Mouse (Mus musculus) kidney, adult 10 weeks (tissue): Measurements from ENCODE around the gene Ankle1. TPM values are rescaled to one million over a fixed set of nuclear protein-coding genes. Genes with fewer than 3 reads are reported as not detected.

Experiments
- polyA plus RNA-seq: library from polyadenylated mRNA; stranded (reverse); fragments of 350-450 nt; fragmentation: Illumina TruSeq; extraction: RNeasy Lipid Tissue Mini Kit (QIAGEN cat#74804); gene quantifications from one replicate; pipeline ENCODE4 v1.2.3, GENCODE M21; 2014; ENCODE audit warnings: low read depth, low replicate concordance

Ankle1 gene
- not detected for polyA plus RNA-seq

DNA sequence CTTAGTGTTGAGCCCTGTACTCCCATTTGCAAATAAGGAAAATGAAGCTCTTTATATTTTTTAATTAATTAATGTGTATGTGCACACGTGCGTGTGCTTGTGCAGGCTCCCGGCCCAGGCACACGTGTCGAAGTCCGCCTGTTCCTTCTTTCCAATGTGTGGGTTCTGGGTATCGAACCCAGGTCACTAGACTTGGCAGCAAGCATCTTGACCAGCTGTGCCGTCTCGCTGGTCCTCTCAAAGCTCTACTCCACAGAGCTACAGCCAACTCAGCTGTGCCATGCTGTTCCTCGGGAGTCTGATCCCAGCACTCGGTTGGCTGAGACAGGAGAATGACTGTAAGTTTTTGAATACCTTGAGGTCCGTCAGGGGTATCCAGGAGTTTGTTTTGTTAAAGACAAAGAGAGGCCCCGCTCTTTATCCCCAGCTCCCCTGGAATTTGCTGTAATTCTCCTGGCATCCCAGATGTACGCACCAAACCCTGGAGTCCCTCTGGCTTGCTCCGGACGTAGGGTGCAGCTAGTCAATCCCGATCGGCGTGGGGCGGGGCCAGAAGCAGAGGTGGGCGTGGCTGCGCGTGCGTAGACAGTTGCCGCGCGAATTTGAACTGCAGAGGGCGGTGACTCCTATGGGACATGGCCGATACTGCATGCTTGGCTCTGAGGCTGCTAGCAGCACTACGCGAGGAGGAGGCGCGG, at the start of gene Ankle1:
Gene Ankle1, plus strand, starts transcription at position 610 of the 698 bp plus-strand sequence.

GRCm38 (mm10) chr8:71366771-71367528, 38.9 kb upstream of the Ankle1 start, which contains the start of gene Use1:
TSS of gene Use1 (plus strand) at chr8:71366848.

GRCm38 (mm10) chr8:71371236-71371848, 34.5 kb upstream of the Ankle1 start, which contains the start of gene Ocel1:
TSS of gene Ocel1 (plus strand) at chr8:71371298.

GRCm38 (mm10) chr8:71381421-71381970, 24.3 kb upstream of the Ankle1 start, which contains the start of gene Nr2f6:
TSS of gene Nr2f6 (minus strand) at chr8:71381960.

DNA sequence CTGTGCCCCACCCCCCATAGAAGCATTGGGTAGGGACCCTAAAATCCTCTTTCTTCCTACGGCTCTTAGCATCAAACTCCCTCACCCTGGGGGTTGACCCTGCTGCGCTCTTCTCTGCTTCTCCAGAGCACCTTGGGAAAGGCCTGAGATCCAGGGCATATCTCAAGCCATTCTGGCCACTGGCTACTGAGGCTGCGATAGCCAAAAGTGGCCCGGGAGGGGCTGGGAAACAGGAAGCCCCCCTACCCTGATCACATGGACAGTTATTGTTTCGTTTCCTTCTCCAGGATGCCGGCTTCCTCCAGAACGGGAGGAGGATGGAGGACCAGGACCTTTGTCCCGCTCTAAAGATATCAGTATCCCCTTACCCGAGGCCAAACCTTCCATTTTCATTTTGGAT, 10.2 kb upstream of the Ankle1 start, which contains the start of gene Ushbp1:
Gene Ushbp1, minus strand, starts transcription at position 174 of the 400 bp plus-strand sequence.

DNA sequence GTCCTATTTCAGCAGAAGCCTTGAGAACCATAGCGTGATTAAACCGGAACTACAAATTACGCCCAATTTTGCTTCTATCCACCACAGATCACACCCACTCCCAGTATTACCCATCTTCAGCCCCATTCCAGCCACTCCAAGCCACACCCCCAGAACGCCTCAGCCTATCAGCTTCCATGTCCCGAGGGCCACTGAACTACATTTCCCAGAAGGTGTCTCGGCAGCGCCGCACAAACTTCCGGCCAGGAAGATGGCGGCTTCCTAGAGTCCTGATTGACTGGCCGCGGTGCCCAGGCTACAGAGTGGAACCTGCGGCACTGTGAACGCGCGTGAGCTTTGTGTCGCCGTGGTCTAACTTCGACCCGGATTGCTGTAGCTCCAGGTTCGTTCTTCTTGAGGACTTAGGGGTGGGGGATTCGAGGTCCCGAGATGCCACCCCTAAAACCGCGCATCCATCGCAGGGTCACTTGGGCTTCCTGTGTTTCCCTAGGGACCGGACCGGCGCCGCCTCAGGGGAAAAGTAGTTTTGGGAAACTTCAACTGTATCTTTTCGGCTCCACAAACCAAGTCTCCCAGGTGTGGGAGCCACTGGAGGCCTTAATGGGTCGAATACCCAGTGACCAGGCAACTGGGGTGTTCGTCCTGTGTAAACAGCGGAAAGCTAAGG, 9.0 kb upstream of the Ankle1 start, which contains the start of gene Babam1:
Gene Babam1, plus strand, starts transcription at position 223 of the 667 bp plus-strand sequence.

Other genes with a start within 250 kb of the Ankle1 start
- gene Myo9b, start 133.3 kb upstream of the Ankle1 start, polyA plus RNA-seq, result 1.3 TPM
- 1.9 TPM for gene Haus8, start 133.1 kb upstream of the Ankle1 start, polyA plus RNA-seq
- gene Use1, start 39.2 kb upstream of the Ankle1 start, polyA plus RNA-seq, result 2.1 TPM
- gene Ocel1, start 34.7 kb upstream of the Ankle1 start, polyA plus RNA-seq, result 2.1 TPM
- gene Nr2f6, start 24.1 kb upstream of the Ankle1 start, polyA plus RNA-seq, result 2.5 TPM
- gene Ushbp1, start 10.2 kb upstream of the Ankle1 start, polyA plus RNA-seq, result 0.89 TPM
- gene Babam1, start 9.1 kb upstream of the Ankle1 start, polyA plus RNA-seq, result 17.8 TPM
- 0.77 TPM for gene Abhd8, start 57.6 kb downstream of the Ankle1 start, polyA plus RNA-seq
- 16.9 TPM for gene Mrpl34, start 58.9 kb downstream of the Ankle1 start, polyA plus RNA-seq
- gene Dda1, start 63.2 kb downstream of the Ankle1 start, polyA plus RNA-seq, result 1.3 TPM
- 0.85 TPM for gene Ano8, start 80.0 kb downstream of the Ankle1 start, polyA plus RNA-seq
- 1.4 TPM for gene Gtpbp3, start 82.1 kb downstream of the Ankle1 start, polyA plus RNA-seq
- gene Plvap, start 105.7 kb downstream of the Ankle1 start, polyA plus RNA-seq, result 6.2 TPM
- gene Ccdc194, start 119.7 kb downstream of the Ankle1 start, polyA plus RNA-seq, result not detected
- 2.2 TPM for gene Bst2, start 131.4 kb downstream of the Ankle1 start, polyA plus RNA-seq
- gene Mvb12a, start 136.9 kb downstream of the Ankle1 start, polyA plus RNA-seq, result 1.8 TPM
- gene Tmem221, start 152.9 kb downstream of the Ankle1 start, polyA plus RNA-seq, result 2.3 TPM
- 0.20 TPM for gene Nxnl1, start 160.6 kb downstream of the Ankle1 start, polyA plus RNA-seq
- 1.6 TPM for gene Slc27a1, start 162.9 kb downstream of the Ankle1 start, polyA plus RNA-seq
- gene Pgls, start 186.2 kb downstream of the Ankle1 start, polyA plus RNA-seq, result 0.20 TPM
- not detected for gene Fam129c, start 191.6 kb downstream of the Ankle1 start, polyA plus RNA-seq
- gene Colgalt1, start 205.0 kb downstream of the Ankle1 start, polyA plus RNA-seq, result 26.0 TPM